Mouse (Mus musculus) adrenal gland, postnatal 25 days (tissue): ENCODE measurements around the gene Tmem270. TPM values are rescaled to one million over a fixed set of nuclear protein-coding genes. Genes with fewer than 3 reads are reported as not detected.
"Not testable (repeated sequence)": the region's sequence is repeated elsewhere in the genome, so short reads cannot be mapped to it uniquely, and the experiment has no call there.

Experiments used
- DNase-seq: peaks from one replicate; pipeline ENCODE4 v3.0.0; 2021; ENCODE audit warnings: mixed read lengths
- long read RNA-seq: library from polyadenylated mRNA; stranded (forward); transcript quantifications from one replicate; pipeline ENCODE4 v2.0.0, GENCODE M21; 2021
- total RNA-seq: library from RNA; stranded (reverse); gene quantifications from 2 replicates; pipeline ENCODE4 v1.2.3, GENCODE M21; 2021

The Tmem270 gene
- total RNA-seq = not detected in 2 replicates
- long read RNA-seq = 0 reads

DNA sequence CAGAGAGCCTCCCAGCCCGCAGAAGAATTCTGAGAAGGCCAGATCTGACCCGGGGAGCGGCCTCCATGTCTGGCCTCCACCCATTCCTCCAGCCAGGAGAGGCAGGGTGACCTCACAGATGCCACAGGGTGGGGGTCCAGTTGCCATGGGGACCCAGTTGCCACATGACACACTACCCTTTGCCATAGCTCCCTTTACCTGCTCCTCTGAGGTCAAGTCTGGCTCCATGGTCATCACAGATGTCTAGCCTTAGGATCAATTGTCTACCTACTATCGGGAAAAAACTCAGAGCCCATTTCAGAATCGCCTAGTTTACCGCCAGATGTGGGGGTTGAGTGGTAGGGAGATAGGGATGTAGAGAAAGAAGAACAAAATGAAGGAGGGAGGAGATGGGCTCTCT, at the start of gene Tmem270:
Gene Tmem270, minus strand, starts transcription at position 101 of the 400 bp plus-strand sequence.
- no peak for DNase-seq

DNA sequence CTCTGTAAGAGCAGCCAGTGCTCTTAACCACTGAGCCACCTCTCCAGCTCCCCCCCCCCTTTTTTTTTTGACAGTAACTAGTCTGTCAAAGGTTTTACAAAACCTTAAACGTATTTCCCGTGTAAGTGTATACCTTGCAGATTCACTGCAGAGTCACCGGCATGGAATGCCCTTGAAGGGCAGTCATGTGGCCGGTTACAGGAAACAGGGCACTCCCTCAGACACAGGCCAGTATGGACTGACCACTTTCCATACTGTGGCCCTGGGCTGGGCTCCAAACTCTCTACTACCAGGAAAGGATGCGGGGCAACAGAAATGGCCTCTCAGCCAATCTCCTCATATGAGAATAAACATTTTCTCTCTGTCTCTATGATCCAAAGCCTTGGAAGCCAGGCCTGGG, 49.0 kb upstream of the Tmem270 start:
- DNase-seq = no peak

DNA sequence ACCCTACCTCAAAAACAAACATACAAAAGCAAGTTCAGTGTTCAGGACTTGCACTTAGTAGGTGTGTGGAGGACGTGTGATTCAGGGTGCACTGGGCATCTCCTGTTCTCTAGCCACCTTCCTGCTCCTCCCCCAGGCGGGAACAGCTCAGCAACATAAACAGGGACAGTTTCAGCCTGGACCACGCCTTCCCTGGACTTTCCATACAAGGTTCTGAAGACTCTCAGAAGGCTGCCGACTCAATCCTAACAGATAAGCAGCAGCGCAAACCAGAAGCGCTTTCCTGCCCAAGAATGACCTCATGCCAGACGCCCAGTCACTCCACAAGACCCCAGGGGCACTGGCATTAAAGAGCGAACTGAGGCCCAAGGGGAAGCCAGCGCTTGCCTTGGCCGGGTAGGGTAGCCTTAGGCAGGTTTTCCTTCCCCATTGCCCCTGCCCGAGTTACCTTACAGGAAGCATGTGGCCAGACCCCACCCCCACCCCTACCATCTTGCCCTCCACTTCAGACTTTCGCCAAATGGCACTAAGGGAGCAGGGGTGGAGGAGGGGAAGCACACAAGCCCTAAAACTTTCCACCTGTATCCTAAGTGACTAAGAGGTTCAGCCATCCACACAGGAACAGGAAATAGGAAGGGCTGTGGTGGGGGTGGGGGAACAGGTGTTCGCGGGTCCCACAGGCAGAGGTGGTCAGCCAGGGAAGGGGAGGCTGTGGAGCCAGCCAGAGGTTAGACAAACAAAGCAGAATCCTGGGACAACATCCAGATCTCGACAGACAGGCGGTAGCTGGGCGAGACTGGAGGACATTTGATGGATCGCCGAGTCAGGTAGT, 44.7 kb upstream of the Tmem270 start:
- DNase-seq = no peak

- no peak for DNase-seq
Measured at GRCm38 (mm10) chr5:134948085-134948439, 41.5 kb upstream of the Tmem270 start.

DNA sequence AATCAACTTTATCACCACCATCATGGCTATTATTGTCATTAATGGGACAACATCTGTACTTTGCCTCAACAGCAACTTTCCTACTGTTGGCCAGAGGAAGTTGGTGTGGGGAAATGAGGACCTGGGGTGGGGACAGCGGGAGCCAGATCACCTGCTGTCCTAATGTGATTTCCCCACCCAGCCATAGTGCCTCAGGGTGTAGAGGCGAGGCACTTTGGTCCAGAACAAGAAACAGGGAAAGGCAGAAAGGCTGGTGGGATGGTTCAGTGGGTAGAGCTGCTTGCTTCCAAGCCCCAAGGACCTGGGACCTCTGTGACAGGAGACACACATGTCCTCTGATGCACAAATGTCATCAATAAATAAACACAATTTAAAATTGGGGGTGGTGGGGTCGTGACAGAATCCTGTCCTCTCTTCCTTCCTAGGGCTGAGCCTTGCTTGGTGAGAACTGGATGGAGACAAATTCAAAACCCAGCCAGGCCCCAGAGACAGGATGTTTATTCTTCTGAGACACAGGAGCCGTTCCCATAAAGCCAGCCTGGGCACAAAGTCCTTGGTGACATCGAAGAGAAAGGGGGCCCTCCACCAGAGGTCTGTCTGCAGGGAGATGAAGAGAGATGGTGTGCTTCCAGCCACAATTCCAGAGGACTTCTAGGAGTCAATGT, 41.0 kb upstream of the Tmem270 start:
- DNase-seq = no peak

DNA sequence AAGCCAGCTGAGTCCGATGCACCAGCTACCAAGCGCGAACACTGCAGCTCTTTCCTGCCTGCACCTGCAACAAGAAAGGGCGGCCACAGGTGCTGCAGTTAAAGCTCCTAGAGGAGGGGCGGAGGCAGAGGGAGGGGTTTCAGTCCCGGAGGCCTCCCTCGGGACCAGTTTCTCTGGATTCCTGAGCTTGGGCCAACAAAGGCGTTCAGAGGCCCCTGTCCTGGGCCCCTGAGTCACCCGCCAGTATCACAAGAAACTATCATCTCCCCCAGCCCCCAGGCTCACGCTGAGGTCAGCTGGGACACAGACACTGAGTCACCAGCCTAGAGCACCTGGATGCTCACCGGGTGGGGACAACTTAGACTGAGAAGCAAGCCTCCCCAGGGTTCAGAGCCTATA, 40.3 kb upstream of the Tmem270 start, which contains the start of gene Cldn4:
Gene Cldn4, minus strand, starts transcription at position 78 of the 399 bp plus-strand sequence.
- DNase-seq = no peak

DNA sequence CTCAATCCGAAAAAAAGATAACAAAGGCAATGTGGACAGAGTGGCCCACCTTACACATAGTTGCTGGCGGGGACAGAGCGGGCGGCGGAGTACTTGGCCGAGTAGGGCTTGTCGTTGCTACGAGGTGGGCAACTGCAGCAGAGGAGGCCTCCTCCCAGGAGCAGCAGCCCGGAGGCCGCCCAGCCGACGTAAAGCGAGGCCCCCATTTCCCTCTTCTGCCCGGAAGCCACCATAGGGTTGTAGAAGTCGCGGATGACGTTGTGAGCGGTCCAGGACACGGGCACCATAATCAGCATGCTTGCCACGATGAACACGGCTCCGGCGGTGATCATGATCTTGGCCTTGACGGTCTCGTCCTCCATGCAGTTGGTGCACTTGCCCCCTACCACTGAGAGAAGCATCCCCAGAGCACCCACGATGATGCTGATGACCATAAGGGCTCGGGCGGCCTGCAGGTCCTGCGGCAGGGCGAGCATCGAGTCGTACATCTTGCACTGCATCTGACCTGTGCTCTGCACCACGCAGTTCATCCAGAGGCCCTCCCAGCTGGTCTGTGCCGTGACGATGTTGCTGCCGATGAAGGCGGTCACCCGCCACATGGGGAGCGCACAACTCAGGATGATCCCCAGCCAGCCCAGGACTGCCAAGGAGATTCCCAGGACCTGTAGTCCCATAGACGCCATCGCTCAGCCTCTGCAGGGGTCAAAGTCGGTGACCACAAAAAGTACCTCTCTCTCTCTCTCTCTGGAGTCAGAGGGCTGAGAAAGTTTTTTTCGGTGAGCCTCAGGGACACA, 39.7 kb upstream of the Tmem270 start:
- no peak for DNase-seq

DNA sequence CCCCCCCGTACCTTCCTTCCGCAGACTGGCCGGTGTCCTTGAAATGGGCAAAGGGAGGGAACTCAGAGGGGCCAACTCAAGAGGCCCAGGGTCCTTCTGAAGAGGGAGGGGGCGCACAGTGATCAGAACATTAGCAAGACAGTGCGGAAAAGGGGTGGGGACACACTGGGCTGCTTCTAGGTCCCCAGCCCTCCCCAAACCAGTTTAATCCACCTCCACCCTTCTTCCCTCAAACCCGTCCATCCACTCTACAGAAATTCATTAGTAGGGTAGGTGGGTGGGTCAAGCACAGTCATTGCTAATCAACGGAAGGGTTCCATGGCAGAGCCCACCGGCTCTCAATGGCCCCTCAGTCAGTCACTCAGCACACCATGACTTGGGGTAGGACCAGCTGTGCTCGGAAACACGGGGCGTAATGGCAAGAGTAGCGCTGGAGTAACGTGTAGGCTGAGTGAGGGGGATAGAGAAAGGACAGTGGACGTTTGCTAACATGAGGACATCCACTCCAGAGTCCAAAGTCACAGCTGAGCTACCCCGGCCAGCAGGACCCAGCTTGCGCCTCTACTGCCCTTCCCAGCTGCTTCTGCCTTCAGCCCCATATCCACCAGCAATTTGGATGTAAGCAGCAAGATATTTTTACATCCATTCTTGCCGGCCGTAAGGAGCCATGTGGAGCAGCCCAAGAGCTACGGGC, 38.9 kb upstream of the Tmem270 start:
- no peak for DNase-seq

GRCm38 (mm10) chr5:134944179-134944578, 37.6 kb upstream of the Tmem270 start:
- no peak for DNase-seq

DNA sequence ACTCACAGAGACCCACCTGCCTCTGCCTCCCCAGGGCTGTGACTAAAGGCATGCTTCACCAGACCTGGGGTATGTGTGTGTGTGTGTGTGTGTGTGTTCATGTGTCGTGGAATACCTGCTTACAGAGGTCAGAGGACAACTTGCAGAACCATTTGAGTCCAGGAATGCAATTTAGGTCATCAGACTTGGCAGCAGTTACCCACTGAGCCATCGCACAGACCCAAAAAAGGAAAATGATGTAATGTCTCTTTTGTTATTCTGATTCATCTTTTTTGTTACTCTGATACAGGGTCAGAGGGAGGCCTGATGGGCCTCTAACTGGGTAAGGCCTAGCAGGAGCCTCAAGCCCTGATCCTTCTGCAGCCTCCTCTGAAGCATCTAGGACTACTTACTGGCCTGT, 36.2 kb upstream of the Tmem270 start:
- no peak for DNase-seq

DNA sequence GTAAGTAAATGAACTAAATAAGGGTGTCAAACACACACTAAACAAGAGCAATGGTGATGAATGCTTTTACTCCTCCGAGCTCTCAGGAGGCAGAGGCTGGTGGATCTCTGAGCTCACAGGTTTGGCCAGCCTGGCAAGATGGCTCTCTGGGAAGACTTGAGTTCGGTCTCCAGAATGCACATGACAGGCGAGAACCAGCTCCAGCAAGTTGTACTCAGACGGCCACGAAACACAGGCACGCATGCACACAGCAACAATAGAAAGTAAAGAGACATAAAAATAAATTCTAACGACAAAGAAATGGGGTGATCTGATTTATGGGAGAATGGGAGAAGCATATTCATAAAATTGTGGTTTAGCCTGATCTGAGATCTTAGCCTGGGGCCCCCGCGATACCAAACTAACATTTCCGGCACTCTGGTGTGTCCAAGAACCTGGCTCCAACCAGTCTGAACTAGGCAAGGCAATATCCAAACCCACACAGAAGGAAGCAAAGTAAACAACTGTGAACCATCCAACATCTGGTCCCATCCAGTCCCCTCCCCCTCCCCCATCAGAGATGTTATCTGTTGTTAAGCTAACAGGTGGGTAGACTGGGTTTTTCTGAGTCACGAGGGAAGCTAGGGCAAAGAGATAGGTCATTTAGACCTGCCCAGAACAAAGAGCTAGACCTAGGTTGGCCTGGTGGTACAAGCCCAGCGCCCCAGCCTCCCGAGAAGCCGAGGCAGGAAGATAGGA, 35.1 kb upstream of the Tmem270 start:
- no peak for DNase-seq

- DNase-seq = not testable (repeated sequence)
Measured at GRCm38 (mm10) chr5:134939554-134939953, 33.0 kb upstream of the Tmem270 start.

DNA sequence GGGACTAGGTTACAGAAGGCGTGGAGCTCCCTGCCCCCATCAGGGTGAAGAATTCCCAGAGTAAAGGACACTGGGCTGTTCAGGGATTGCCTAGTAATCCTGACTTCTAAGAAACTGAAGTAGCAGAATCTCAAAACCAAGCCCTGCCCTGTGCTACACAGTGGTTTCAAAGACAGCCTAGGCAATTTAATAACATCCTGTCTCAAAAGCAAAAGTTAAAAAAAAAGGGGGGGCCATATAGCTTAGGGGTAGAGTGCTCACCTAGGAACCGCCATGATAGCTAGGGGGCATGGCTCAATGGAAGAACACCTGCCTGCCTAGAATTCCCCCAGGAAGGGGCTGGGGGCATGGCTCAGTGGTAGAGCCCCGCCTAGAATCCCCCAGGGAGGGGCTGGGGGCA, 32.5 kb upstream of the Tmem270 start:
- DNase-seq = no peak

DNA sequence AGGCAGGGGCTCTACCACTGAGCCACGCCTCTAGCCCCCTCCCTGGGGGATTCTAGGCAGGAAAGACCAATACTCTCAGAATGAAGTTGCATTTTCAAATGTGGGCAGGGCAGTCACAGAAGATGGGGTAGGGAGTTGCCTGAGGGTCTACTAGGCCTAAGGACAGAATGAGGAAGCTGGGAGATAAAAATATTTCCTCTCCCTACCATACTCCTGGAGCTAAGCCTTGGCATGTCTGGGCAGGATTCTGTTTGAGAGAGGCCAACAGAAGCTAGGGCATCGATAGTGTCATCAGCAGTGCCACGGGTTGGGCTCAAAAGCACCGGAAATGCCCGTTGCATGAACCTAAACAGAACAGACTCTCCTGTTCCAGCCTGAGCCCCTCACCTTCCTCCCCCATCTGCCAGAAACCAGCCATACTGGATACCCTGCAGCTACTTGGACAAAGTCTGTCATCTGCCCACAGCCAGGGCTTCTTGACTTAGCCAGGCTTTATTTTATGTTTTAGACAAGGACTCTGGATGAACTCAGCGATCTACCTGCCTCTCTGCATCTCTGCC, 30.2 kb upstream of the Tmem270 start:
- DNase-seq = no peak

GRCm38 (mm10) chr5:134936051-134936450, 29.5 kb upstream of the Tmem270 start:
- no peak for DNase-seq

DNA sequence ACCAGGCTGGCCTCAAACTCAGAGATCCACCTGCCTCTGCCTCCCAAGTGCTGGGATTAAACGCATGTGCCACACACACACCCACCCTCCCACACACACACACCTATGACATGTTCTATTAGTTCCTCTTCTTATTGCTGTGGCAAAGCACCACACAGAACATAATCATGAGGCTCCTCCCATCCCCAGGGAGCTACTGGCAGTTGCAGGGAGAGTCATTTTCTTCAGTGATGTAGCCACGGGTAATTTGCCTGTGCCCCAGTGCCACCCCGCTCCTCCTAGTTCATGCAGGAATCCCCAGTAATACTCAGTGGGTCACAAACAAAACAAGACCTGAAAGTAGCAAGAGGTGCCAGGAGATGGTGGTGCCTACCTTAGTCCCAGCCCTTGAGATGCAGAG, 28.1 kb upstream of the Tmem270 start:
- no peak for DNase-seq

- DNase-seq = not testable (repeated sequence)
Measured at GRCm38 (mm10) chr5:134933686-134934085, 27.2 kb upstream of the Tmem270 start.

DNA sequence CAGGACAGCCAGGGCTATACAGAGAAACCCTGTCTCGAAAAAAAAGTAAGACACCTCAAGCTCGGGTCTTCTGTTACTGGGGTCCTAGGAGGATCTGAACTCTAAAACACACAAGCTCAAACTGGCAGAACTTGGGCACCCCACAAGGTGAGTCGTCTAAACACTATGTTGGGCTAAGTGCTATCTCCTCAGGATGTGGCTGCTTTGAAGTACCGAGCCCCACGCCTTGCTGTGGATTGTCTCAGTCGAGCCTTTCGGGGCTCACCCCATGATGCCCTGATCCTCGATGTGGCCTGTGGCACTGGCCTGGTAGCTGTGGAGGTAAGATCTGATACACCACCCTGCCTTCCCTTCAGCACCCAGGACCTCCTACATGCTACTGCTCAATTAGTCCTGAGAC, 26.7 kb upstream of the Tmem270 start:
- DNase-seq = no peak

DNA sequence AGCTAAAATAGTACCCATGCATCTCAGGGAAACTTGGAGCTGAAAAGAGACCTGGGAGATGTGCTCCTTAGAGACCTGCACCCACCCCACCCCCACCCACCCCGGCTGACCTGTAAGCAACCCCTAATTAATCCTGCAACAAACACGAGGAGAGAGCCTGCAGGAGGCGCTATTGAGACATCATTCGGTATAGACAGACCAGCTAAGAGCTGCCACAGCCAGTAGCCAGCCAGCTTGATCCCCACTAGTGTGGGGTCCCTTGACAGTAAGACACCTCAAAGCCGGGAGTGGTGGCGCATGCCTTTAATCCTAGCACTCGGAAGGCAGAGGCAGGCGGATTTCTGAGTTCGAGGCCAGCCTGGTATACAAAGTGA, 26.4 kb upstream of the Tmem270 start:
- DNase-seq = peak; percentile 46

DNA sequence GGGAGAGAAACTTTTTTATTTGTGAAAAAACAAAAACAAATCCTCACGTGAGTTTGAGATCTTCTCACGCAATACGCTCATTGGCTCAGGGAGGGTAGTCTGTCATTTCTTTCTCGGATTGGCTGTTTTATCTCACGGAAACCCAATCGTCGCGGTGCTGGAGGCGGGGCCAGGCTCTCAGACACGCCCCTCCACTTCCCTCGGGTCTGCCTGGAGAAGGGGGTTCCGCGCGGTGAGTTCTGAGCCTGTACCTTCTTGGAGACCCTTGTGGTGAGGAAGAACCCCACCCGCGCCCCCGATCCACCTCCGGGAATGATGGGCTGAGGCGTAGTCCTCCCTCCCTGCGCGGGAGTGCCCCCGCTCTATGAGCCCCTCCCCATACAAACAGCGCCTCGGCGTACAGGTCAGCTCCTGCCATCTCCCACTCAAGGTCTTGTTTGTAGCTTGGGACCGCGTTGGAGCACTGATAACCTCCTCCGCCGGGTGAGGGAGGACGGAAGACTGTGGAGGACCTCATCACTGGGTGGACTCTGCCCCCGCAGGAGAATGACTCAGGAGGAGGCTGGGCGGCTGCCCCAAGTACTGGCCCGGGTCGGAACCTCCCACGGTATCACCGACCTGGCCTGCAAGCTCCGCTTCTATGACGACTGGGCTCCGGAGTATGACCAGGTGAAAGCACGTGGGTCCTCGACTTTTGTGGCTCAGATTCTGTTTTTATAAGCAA, 25.8 kb upstream of the Tmem270 start, which contains the start of gene Mettl27:
Gene Mettl27, plus strand, starts transcription at position 190 of the 724 bp plus-strand sequence.
- DNase-seq = peak; percentile 83
